Mouse (Mus musculus): ENCODE measurements around the gene Gm15085.
"Not testable (repeated sequence)": the region's sequence is repeated elsewhere in the genome, so short reads cannot be mapped to it uniquely, and the experiment has no call there.

Gm15085 gene

DNA sequence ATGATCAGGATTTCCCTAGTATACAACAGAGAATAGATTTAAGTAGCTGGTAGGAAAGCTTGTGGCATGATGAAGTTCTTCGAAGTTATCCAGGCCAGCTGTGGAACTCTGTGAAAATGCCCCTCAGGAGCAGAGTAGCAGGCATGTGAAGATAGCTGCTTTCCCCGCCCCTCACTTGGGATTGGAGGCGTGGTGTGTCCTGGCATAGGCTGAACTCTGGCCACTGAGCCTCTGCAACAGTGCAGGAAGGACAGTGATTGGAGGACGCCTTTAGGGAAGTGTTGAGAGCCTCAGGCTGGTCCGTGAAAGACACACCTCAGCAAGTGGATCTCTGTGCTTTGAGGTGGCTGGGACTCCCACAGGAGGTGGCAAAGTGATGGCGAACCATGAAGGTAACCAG lies at the start of gene Gm15085:
Gm15085 (plus strand) TSS at position 301 of the 400 bp plus-strand sequence.
- not testable (repeated sequence) for H3K9me3 ChIP-seq (ENCODE audit: low read length); H3K36me3 ChIP-seq (ENCODE audit: insufficient read depth, low read length); H3K4me3 ChIP-seq (replicated peaks; ENCODE audit: low read length); H3K4me1 ChIP-seq (replicated peaks; ENCODE audit: low read depth, low read length); H3K27me3 ChIP-seq (ENCODE audit: insufficient read depth, low read length)
